ENCODE assay signal across 19 mouse cellular contexts in the genomic region with DNA sequence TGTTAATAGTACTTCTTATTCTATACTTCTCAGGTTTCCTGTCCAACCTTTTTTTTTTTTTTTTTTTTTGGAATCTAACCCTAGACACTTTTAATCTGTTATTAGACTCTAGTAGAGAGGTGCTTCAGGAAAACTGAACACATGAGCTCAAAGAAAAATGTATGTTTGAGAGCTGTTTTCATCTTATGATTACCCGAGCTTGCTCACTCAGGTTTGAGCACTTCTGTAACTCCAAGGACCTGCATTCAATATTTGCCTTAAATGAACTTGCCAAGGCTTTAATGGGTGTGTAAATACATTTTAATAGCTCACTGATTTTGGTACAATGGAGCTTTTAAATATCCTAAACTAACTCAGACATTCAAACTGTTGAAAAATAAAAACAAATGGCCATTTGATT.
"Had no signal": no experiment of that assay in that cellular context is flagged by ENCODE, and none has a peak within 500 bp of the region (broad histone marks: within the 10 kb centered on the region; RNA-seq: fewer than 3 reads in every experiment).

No protein-coding gene starts in this region.

- H3K4me2 ChIP-seq: limb, embryonic 15.5 days; liver, embryonic 12.5 days; midbrain, embryonic 13.5 days; midbrain, embryonic 15.5 days; neural tube, embryonic 13.5 days; neural tube, embryonic 15.5 days had no signal

- H3K9ac ChIP-seq: limb, embryonic 15.5 days; liver, embryonic 12.5 days; liver, embryonic 14.5 days; midbrain, embryonic 13.5 days; midbrain, embryonic 15.5 days; neural tube, embryonic 13.5 days; neural tube, embryonic 15.5 days had no signal

- H3K36me3 ChIP-seq: limb, embryonic 15.5 days; liver, embryonic 12.5 days; midbrain, embryonic 10.5 days; midbrain, embryonic 13.5 days; midbrain, embryonic 15.5 days; neural tube, embryonic 13.5 days; neural tube, embryonic 15.5 days had no signal

- H3K27ac ChIP-seq: limb, embryonic 15.5 days; liver, embryonic 12.5 days; liver, embryonic 14.5 days; midbrain, embryonic 10.5 days; midbrain, embryonic 13.5 days; midbrain, embryonic 15.5 days; neural tube, embryonic 13.5 days; neural tube, embryonic 15.5 days had no signal

- H3K4me1 ChIP-seq: limb, embryonic 15.5 days; liver, embryonic 12.5 days had no signal

- H3K4me3 ChIP-seq: limb, embryonic 15.5 days; liver, embryonic 12.5 days; midbrain, embryonic 10.5 days; midbrain, embryonic 13.5 days; midbrain, embryonic 15.5 days; myocyte; neural tube, embryonic 13.5 days; neural tube, embryonic 15.5 days had no signal

- DNase-seq: lung, postnatal 14 days; lung, postnatal 4 days; retina, postnatal 1 day; right cerebral cortex, adult 18-20 months; right cerebral cortex, postnatal 25 days; right cerebral cortex, postnatal 4 days; spleen, adult 18-20 months; thymus, adult 18-20 months; thymus, postnatal 14 days; thymus, postnatal 36 days had no signal

- H3K9me3 ChIP-seq: limb, embryonic 15.5 days; liver, embryonic 12.5 days; midbrain, embryonic 10.5 days; midbrain, embryonic 13.5 days; midbrain, embryonic 15.5 days; neural tube, embryonic 13.5 days; neural tube, embryonic 15.5 days had no signal

- ATAC-seq: liver, embryonic 12.5 days; midbrain, embryonic 13.5 days; midbrain, embryonic 15.5 days had no signal

- H3K27me3 ChIP-seq: liver, embryonic 12.5 days had no signal
